Comparison of ENCODE assay signal across 8 mouse cellular contexts in genomic region chr17:74264333-74265155, GRCm38 (mm10). TPM values are rescaled to one million over a fixed set of nuclear protein-coding genes. Genes with fewer than 3 reads are reported as not detected.
DNase-seq lines count a peak whose midpoint lies in the region; ATAC-seq lines count a peak whose summit lies in the region.

No protein-coding gene starts in this region.

- DNase-seq in embryo, embryonic 10.5 days (ENCODE audit: low spot score): peak; percentile 28
- no peak for DNase-seq in embryo, embryonic 11 days
- no peak for DNase-seq in forebrain, embryonic 11.5 days (ENCODE audit: low spot score)
- no peak for DNase-seq in hindbrain, embryonic 11.5 days (ENCODE audit: low spot score)
- DNase-seq in layer of hippocampus, adult 18-20 months (ENCODE audit: low spot score in 2 of 2): no peak
- no peak for DNase-seq in cerebellum, adult 11-12 months

- H3K27ac ChIP-seq in forebrain, embryonic 11.5 days (ENCODE audit: low read depth, low read length): peak overlapping the region; percentile 26; the same call in 1 of the 2 replicates
- H3K27ac ChIP-seq in hindbrain, embryonic 11.5 days (ENCODE audit: low read depth, low read length): 0 out of 2 replicates have a peak overlapping the region, but pooled peaks have one; percentile 42
- H3K27ac ChIP-seq in liver, embryonic 15.5 days (replicated peaks): peak overlapping the region; percentile 48; the same call in 1 of the 2 replicates

- 0 out of 2 replicates have a peak, but pooled peaks have one; percentile 7 for ATAC-seq in forebrain, embryonic 11.5 days (replicated peaks; ENCODE audit: low FRiP score)
- ATAC-seq in hindbrain, embryonic 11.5 days (ENCODE audit: low FRiP score): no peak
- no peak for ATAC-seq in liver, embryonic 15.5 days (ENCODE audit: insufficient read depth)
- no peak for ATAC-seq in activated CD4-positive, CD25-positive, alpha-beta regulatory T cell, adult 4 months

- no peak overlapping the region for H3K4me3 ChIP-seq in forebrain, embryonic 11.5 days (ENCODE audit: low read depth, low read length)
- H3K4me3 ChIP-seq in hindbrain, embryonic 11.5 days (ENCODE audit: low read depth, low read length): no peak overlapping the region
- no peak overlapping the region for H3K4me3 ChIP-seq in liver, embryonic 15.5 days (replicated peaks)

- no peaks in the 10 kb centered on the region for H3K27me3 ChIP-seq in forebrain, embryonic 11.5 days (ENCODE audit: control insufficient read depth, insufficient read depth, low read length)
- H3K27me3 ChIP-seq in hindbrain, embryonic 11.5 days (ENCODE audit: control insufficient read depth, insufficient read depth, low read length): no peaks in the 10 kb centered on the region
- no peaks in the 10 kb centered on the region for H3K27me3 ChIP-seq in liver, embryonic 15.5 days

- H3K4me1 ChIP-seq in forebrain, embryonic 11.5 days (replicated peaks; ENCODE audit: control insufficient read depth, insufficient read depth, low read length): peaks cover 5% of the 10 kb centered on the region; the same call in 1 of the 2 replicates
- H3K4me1 ChIP-seq in hindbrain, embryonic 11.5 days (replicated peaks; ENCODE audit: control insufficient read depth, insufficient read depth, low read length): no peaks in the 10 kb centered on the region
- H3K4me1 ChIP-seq in liver, embryonic 15.5 days (replicated peaks): peaks cover 74% of the 10 kb centered on the region

- no peak overlapping the region for H3K4me2 ChIP-seq in forebrain, embryonic 11.5 days (ENCODE audit: low read depth, low read length, severe bottlenecking)
- H3K4me2 ChIP-seq in hindbrain, embryonic 11.5 days (replicated peaks; ENCODE audit: low read depth, low read length): no peak overlapping the region
- no peak overlapping the region for H3K4me2 ChIP-seq in liver, embryonic 15.5 days

- 61% methylated on average over 3 of the region's 3 CpGs for WGBS in forebrain, embryonic 11.5 days
- WGBS in hindbrain, embryonic 11.5 days: 60% methylated on average over 3 of the region's 3 CpGs
- 69% methylated on average over 3 of the region's 3 CpGs for WGBS in liver, embryonic 15.5 days (ENCODE audit: insufficient replicate concordance)

- no peaks in the 10 kb centered on the region for H3K9me3 ChIP-seq in forebrain, embryonic 11.5 days (ENCODE audit: control insufficient read depth, low read length)
- no peaks in the 10 kb centered on the region for H3K9me3 ChIP-seq in hindbrain, embryonic 11.5 days (ENCODE audit: control insufficient read depth, low read length)
- H3K9me3 ChIP-seq in liver, embryonic 15.5 days (replicated peaks): peaks cover 5% of the 10 kb centered on the region; the same call in 1 of the 2 replicates

- H3K36me3 ChIP-seq in forebrain, embryonic 11.5 days (ENCODE audit: control insufficient read depth, insufficient read depth, low read length): no peaks in the 10 kb centered on the region
- no peaks in the 10 kb centered on the region for H3K36me3 ChIP-seq in hindbrain, embryonic 11.5 days (ENCODE audit: control insufficient read depth, insufficient read depth, low read length)
- H3K36me3 ChIP-seq in liver, embryonic 15.5 days (replicated peaks): peaks cover 19% of the 10 kb centered on the region

- no peak overlapping the region for H3K9ac ChIP-seq in forebrain, embryonic 11.5 days (ENCODE audit: low read length)
- H3K9ac ChIP-seq in hindbrain, embryonic 11.5 days (ENCODE audit: low read depth, low read length): no peak overlapping the region
- no peak overlapping the region for H3K9ac ChIP-seq in liver, embryonic 15.5 days

RNA-seq across cellular contexts. Expression of gene Memo1, which starts 30.8 kb away (rescaled TPM):
- 77.9 and 83.7 TPM in 2 replicates for polyA plus RNA-seq in forebrain, embryonic 11.5 days (2014; fragmentation: Nextera tagmentation; extraction: Ambion mirVana)
- 82.3 and 86.9 TPM in 2 replicates for polyA plus RNA-seq in hindbrain, embryonic 11.5 days (2014; fragmentation: Nextera tagmentation; extraction: Ambion mirVana)
- 88.8 and 96.4 TPM in 2 replicates for polyA plus RNA-seq in liver, embryonic 15.5 days (2015; fragmentation: Nextera tagmentation; extraction: Ambion mirVana)
- total RNA-seq in layer of hippocampus, adult 18-20 months (2021): 10 to 100 TPM; 40.5 to 44.0 TPM
- polyA plus RNA-seq in activated CD4-positive, CD25-positive, alpha-beta regulatory T cell, adult 4 months (2017; shearing (Covaris generic)): 10 to 100 TPM; 53.5 to 61.0 TPM

RNA-seq across cellular contexts. Expression of gene Dpy30, which starts 59.2 kb away (rescaled TPM):
- 244 and 285 TPM in 2 replicates for polyA plus RNA-seq in forebrain, embryonic 11.5 days (2014; fragmentation: Nextera tagmentation; extraction: Ambion mirVana)
- 243 and 251 TPM in 2 replicates for polyA plus RNA-seq in hindbrain, embryonic 11.5 days (2014; fragmentation: Nextera tagmentation; extraction: Ambion mirVana)
- polyA plus RNA-seq in liver, embryonic 15.5 days (2015; fragmentation: Nextera tagmentation; extraction: Ambion mirVana): 98.0 and 119 TPM in 2 replicates
- 10 to 100 TPM; 48.5 to 51.3 TPM for total RNA-seq in layer of hippocampus, adult 18-20 months (2021)
- 100 to 1,000 TPM; 144 to 156 TPM for polyA plus RNA-seq in activated CD4-positive, CD25-positive, alpha-beta regulatory T cell, adult 4 months (2017; shearing (Covaris generic))
